8 mouse cellular contexts compared by ENCODE assay signal in genomic region chr4:48407350-48408039, GRCm38 (mm10).
DNase-seq lines count a peak whose midpoint lies in the region; ATAC-seq and TF ChIP-seq lines count a peak whose summit lies in the region.

No protein-coding gene starts in this region.

- no peak overlapping the region for H3K27ac ChIP-seq in ES-Bruce4 (ENCODE audit: insufficient read depth, low read length)
- no peak overlapping the region for H3K27ac ChIP-seq in forebrain, embryonic 10.5 days
- no peak overlapping the region for H3K27ac ChIP-seq in lung, embryonic 15.5 days

- peak; percentile 65 to 69 for DNase-seq in adrenal gland, postnatal 36 days
- peak; percentile 69 for DNase-seq in forebrain, embryonic 10.5 days (ENCODE audit: extremely low spot score, low spot score)
- peak; percentile 64 to 71 for DNase-seq in heart, postnatal 14 days
- DNase-seq in layer of hippocampus, adult 8-10 months (ENCODE audit: low spot score in 2 of 2) = peak; percentile 29 to 72
- peak; percentile 73 for DNase-seq in retina, postnatal 1 day
- DNase-seq in thymus, postnatal 4 days = peak; percentile 78

- WGBS in forebrain, embryonic 10.5 days = 46% methylated on average over 18 of the region's 18 CpGs
- WGBS in lung, embryonic 15.5 days = 38% methylated on average over 18 of the region's 18 CpGs

- intact Hi-C loops in heart, postnatal 14 days (cut with DNase I) = loop anchor here (1.0 kb wide), 1 partner anchor 182 kb away; no protein-coding TSS in a partner anchor

- H3K4me2 ChIP-seq in lung, embryonic 15.5 days = peak overlapping the region; percentile 30

- H3K27me3 ChIP-seq in ES-Bruce4 (ENCODE audit: control insufficient read depth, insufficient read depth, low read length, poor library complexity, severe bottlenecking) = no peaks in the 10 kb centered on the region
- H3K27me3 ChIP-seq in forebrain, embryonic 10.5 days (ENCODE audit: poor library complexity, severe bottlenecking) = no peaks in the 10 kb centered on the region
- no peaks in the 10 kb centered on the region for H3K27me3 ChIP-seq in lung, embryonic 15.5 days

- H3K9me3 ChIP-seq in ES-Bruce4 (replicated peaks; ENCODE audit: control insufficient read depth, insufficient read depth, low read length, poor library complexity, severe bottlenecking) = no peaks in the 10 kb centered on the region
- H3K9me3 ChIP-seq in forebrain, embryonic 10.5 days = no peaks in the 10 kb centered on the region
- H3K9me3 ChIP-seq in lung, embryonic 15.5 days = no peaks in the 10 kb centered on the region

- TF ChIP-seq EP300 in ES-Bruce4 (IDR thresholded peaks at IDR 0.05; ENCODE audit: insufficient read depth, low read depth, low read length) = no peak

- peak; percentile 88 for TF ChIP-seq CTCF in ES-Bruce4 (IDR thresholded peaks at IDR 0.05; ENCODE audit: low read depth, low read length)

- no peak for ATAC-seq in lung, embryonic 15.5 days (ENCODE audit: borderline replicate concordance, extremely low read depth, low FRiP score, low TSS enrichment)

- no peak for TF ChIP-seq POLR2A in ES-Bruce4 (IDR thresholded peaks at IDR 0.05; ENCODE audit: insufficient read depth, low read length)

- H3K36me3 ChIP-seq in ES-Bruce4 (ENCODE audit: control insufficient read depth, insufficient read depth, low read length, poor library complexity, severe bottlenecking) = no peaks in the 10 kb centered on the region
- H3K36me3 ChIP-seq in forebrain, embryonic 10.5 days (replicated peaks) = no peaks in the 10 kb centered on the region
- H3K36me3 ChIP-seq in lung, embryonic 15.5 days = no peaks in the 10 kb centered on the region

- peaks cover 4% of the 10 kb centered on the region for H3K4me1 ChIP-seq in ES-Bruce4 (ENCODE audit: control insufficient read depth, insufficient read depth, low read length)
- H3K4me1 ChIP-seq in forebrain, embryonic 10.5 days = no peaks in the 10 kb centered on the region
- 0 out of 2 replicates have a peak, but pooled peaks cover 3% of the 10 kb centered on the region for H3K4me1 ChIP-seq in lung, embryonic 15.5 days

- H3K9ac ChIP-seq in ES-Bruce4 (ENCODE audit: low read depth, poor library complexity, severe bottlenecking) = no peak overlapping the region
- H3K9ac ChIP-seq in lung, embryonic 15.5 days = no peak overlapping the region

- peak overlapping the region; percentile 60 for H3K4me3 ChIP-seq in ES-Bruce4 (ENCODE audit: low read depth, low read length)
- no peak overlapping the region for H3K4me3 ChIP-seq in forebrain, embryonic 10.5 days
- no peak overlapping the region for H3K4me3 ChIP-seq in lung, embryonic 15.5 days
